Mouse (Mus musculus) lung, postnatal 0 days (tissue): ENCODE results near the gene Txndc8.

Source experiments
- CTCF ChIP-seq: IDR thresholded peaks from 2 replicates; pipeline ENCODE4 v1.5.1; 2016; ENCODE audit warnings: antibody characterized with exemption, mild to moderate bottlenecking
- EP300 ChIP-seq: IDR thresholded peaks from 2 replicates; pipeline ENCODE4 v1.6.1; 2016; ENCODE audit warnings: antibody characterized with exemption, mild to moderate bottlenecking, control low read depth

GRCm38 (mm10) chr4:57942892-57943291, 66.0 kb downstream of the Txndc8 start:
- TF ChIP-seq CTCF (no peak), EP300 (no peak)
